Mouse (Mus musculus): ENCODE measurements around the gene Spib. TPM values are rescaled to one million over a fixed set of nuclear protein-coding genes. Genes with fewer than 3 reads are reported as not detected.

Spib gene
- polyA plus RNA-seq, 1 experiment from 2014 or later: not detected

DNA sequence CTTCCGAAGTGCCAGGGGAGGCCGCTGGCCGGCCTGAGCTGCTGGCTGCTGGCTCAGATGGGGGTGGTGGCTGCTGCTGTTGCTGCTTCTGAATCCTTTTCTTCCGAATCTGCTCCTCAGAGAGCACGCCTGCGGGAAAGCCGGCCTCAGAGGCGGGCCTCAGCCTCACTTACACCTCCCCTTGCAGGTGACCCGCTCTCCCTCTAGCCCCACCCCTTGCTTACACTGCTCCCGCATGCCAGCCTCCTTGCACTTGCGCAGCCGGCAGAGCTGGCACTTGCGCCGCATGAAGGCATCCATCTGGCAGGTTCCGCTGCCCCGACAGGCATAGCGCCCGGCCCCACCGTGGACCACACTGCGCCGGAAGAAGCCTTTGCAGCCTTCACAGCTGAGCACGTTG is 19.9 kb upstream of the Spib start:
- Histone ChIP-seq H3K9me3 (ENCODE audit: control insufficient read depth, low read depth, low read length) (no peaks in the 10 kb centered on the region), H3K27me3 (ENCODE audit: control insufficient read depth, insufficient read depth, low read length) (no peaks in the 10 kb centered on the region), H3K4me1 (ENCODE audit: control insufficient read depth, insufficient read depth, low read length) (peaks cover 16% of the 10 kb centered on the region), H3K27ac (ENCODE audit: low read length) (no peak overlapping the region), H3K9ac (replicated peaks; ENCODE audit: low read depth, low read length) (no peak overlapping the region), H3K36me3 (ENCODE audit: control insufficient read depth, insufficient read depth, low read length) (peaks cover 27% of the 10 kb centered on the region), H3K4me3 (ENCODE audit: low read depth, low read length) (no peak overlapping the region), H3K4me2 (replicated peaks; ENCODE audit: low read depth, low read length) (no peak overlapping the region)
- no peak for ATAC-seq (ENCODE audit: insufficient number of reproducible peaks, insufficient read depth, low FRiP score, low read depth)
- WGBS: 79% methylated on average over 21 of the region's 22 CpGs

DNA sequence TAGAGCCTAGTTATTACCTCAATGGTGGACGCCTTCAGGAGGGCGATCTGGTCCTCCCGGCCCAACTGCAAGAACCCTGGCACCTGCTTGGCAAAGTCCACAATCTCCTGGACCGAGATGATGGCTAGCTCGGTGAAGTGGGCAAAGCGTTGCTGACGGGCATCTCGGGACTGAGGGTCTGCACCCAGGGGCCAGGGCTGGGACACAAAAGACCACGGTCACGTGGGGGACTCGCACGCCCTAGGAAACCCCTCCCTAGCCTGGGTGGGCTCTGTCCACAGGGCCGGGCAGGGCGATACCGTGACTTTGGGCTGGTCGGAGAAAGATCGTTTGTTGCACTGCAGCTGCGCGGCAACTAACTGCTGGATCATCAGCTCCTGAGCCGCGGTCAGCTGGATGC is 19.4 kb upstream of the Spib start:
- Histone ChIP-seq H3K4me2 (replicated peaks; ENCODE audit: low read depth, low read length) (no peak overlapping the region), H3K9ac (replicated peaks; ENCODE audit: low read depth, low read length) (no peak overlapping the region), H3K27ac (ENCODE audit: low read length) (no peak overlapping the region), H3K4me3 (ENCODE audit: low read depth, low read length) (no peak overlapping the region), H3K9me3 (ENCODE audit: control insufficient read depth, low read depth, low read length) (peaks cover 2% of the 10 kb centered on the region; the same call in 1 of the 2 replicates), H3K4me1 (ENCODE audit: control insufficient read depth, insufficient read depth, low read length) (peaks cover 16% of the 10 kb centered on the region), H3K27me3 (ENCODE audit: control insufficient read depth, insufficient read depth, low read length) (no peaks in the 10 kb centered on the region), H3K36me3 (ENCODE audit: control insufficient read depth, insufficient read depth, low read length) (peaks cover 27% of the 10 kb centered on the region)
- ATAC-seq (ENCODE audit: insufficient number of reproducible peaks, insufficient read depth, low FRiP score, low read depth): no peak
- 91% methylated on average over 21 of the region's 21 CpGs for WGBS

DNA sequence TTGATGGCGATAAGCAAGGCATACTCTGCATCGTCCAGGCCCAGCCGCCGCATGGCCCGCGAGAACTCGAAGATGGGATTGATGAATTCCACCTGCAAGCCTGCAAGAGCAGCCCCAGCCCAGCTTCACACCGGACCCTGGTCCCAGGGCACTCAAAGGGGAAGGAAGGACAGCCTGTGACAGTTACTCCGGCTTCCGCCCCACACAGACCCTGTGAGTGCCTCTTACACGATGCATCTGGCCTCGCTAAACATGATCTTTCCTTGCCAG is 18.5 kb upstream of the Spib start:
- Histone ChIP-seq H3K4me2 (replicated peaks; ENCODE audit: low read depth, low read length) (no peak overlapping the region), H3K27me3 (ENCODE audit: control insufficient read depth, insufficient read depth, low read length) (no peaks in the 10 kb centered on the region), H3K9ac (replicated peaks; ENCODE audit: low read depth, low read length) (no peak overlapping the region), H3K4me3 (ENCODE audit: low read depth, low read length) (no peak overlapping the region), H3K36me3 (ENCODE audit: control insufficient read depth, insufficient read depth, low read length) (peaks cover 27% of the 10 kb centered on the region), H3K27ac (ENCODE audit: low read length) (no peak overlapping the region), H3K4me1 (ENCODE audit: control insufficient read depth, insufficient read depth, low read length) (peaks cover 16% of the 10 kb centered on the region), H3K9me3 (ENCODE audit: control insufficient read depth, low read depth, low read length) (peaks cover 3% of the 10 kb centered on the region; the same call in 1 of the 2 replicates)
- ATAC-seq (ENCODE audit: insufficient number of reproducible peaks, insufficient read depth, low FRiP score, low read depth): no peak
- 94% methylated on average over 12 of the region's 12 CpGs for WGBS

DNA sequence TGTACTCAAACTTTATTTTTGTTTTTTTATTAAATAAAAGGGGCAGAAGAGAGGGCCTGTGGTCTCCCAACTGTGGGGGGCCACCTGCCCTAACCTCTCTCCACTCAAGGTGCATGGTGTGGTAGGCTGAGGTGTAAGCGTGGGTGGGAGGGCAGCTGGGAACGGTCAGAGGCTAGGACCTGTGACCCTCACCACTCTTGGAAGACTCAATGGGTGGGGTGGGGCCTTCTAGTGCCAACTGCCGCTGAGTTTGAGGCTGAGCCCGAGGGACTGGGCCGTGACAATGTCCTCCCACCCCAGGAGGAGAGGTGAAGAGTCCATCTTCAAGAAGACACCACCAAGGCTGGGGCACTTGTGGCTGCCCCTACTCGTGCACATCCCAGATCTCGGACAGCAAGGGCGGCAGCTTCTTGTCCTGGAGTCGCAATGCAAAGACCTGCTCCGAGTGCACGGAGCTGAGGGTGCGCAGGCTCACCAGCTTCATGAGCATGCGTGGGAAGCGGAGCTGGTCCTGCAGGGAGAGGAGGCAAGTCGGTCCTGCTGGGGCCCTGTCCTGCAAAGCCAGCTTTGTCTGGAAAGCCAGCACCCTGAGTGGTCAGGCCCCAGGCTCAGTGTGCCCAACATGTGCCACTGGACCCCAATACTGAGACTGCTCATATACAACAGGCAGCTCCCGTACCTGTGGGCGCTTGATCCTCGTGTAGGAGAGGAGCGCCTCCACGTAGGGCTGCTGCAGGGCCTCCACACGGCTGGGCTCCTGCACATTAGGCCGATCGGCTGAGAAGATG is 17.9 kb upstream of the Spib start:
- WGBS: 94% methylated on average over 23 of the region's 23 CpGs
- no peak overlapping the region for H3K9ac ChIP-seq (replicated peaks; ENCODE audit: low read depth, low read length)
- H3K36me3 ChIP-seq (ENCODE audit: control insufficient read depth, insufficient read depth, low read length): peaks cover 27% of the 10 kb centered on the region
- no peak overlapping the region for H3K4me2 ChIP-seq (replicated peaks; ENCODE audit: low read depth, low read length)
- H3K27ac ChIP-seq (ENCODE audit: low read length): no peak overlapping the region
- H3K4me3 ChIP-seq (ENCODE audit: low read depth, low read length): no peak overlapping the region
- peaks cover 16% of the 10 kb centered on the region for H3K4me1 ChIP-seq (ENCODE audit: control insufficient read depth, insufficient read depth, low read length)
- peaks cover 3% of the 10 kb centered on the region; the same call in 1 of the 2 replicates for H3K9me3 ChIP-seq (ENCODE audit: control insufficient read depth, low read depth, low read length)
- H3K27me3 ChIP-seq (ENCODE audit: control insufficient read depth, insufficient read depth, low read length): no peaks in the 10 kb centered on the region
- ATAC-seq (ENCODE audit: insufficient number of reproducible peaks, insufficient read depth, low FRiP score, low read depth): no peak

DNA sequence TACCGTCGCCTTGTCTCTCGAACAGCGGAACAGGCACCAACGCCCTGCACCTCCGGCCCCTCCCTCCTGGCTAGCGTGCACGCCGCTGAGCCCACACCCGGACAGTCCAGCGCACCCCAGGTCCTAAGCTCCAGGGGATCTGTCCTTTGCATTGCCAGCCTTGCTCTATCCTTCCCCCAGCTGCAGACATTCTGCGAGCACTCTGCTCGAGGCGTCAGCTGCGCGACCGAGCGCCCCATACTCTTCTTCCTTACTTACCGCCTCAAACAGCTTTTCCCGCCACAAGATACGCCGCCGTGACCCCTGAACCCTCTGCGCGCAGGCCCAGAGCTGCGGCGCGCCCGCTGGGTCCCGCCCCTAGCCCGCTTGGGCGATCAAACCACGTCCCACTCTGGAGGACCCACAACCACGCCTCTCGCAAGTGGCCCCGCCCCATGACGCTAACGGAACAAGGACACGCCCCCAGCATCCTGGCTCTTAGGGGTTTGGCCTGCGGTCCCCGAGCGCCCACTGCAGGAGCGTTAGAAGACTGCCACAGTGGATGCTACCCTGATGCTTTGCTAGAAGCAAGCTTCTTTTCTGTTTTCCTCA is 16.7 kb upstream of the Spib start, which contains the start of gene Pold1:
Gene Pold1, minus strand, starts transcription at position 353 of the 591 bp plus-strand sequence.
- peak; percentile 95 for ATAC-seq (ENCODE audit: insufficient number of reproducible peaks, insufficient read depth, low FRiP score, low read depth)
- Histone ChIP-seq H3K4me3 (ENCODE audit: low read depth, low read length) (peak within 1 kb of the TSS; percentile 64), H3K9ac (replicated peaks; ENCODE audit: low read depth, low read length) (peak within 1 kb of the TSS; percentile 63), H3K4me1 (ENCODE audit: control insufficient read depth, insufficient read depth, low read length) (peaks cover 16% of the 10 kb centered on the region), H3K27ac (ENCODE audit: low read length) (peak within 1 kb of the TSS; percentile 77), H3K4me2 (replicated peaks; ENCODE audit: low read depth, low read length) (peak within 1 kb of the TSS; percentile 87), H3K36me3 (ENCODE audit: control insufficient read depth, insufficient read depth, low read length) (peaks cover 27% of the 10 kb centered on the region), H3K9me3 (ENCODE audit: control insufficient read depth, low read depth, low read length) (peaks cover 3% of the 10 kb centered on the region; the same call in 1 of the 2 replicates), H3K27me3 (ENCODE audit: control insufficient read depth, insufficient read depth, low read length) (no peaks in the 10 kb centered on the region)
- WGBS: 0% methylated on average over 43 of the region's 43 CpGs

DNA sequence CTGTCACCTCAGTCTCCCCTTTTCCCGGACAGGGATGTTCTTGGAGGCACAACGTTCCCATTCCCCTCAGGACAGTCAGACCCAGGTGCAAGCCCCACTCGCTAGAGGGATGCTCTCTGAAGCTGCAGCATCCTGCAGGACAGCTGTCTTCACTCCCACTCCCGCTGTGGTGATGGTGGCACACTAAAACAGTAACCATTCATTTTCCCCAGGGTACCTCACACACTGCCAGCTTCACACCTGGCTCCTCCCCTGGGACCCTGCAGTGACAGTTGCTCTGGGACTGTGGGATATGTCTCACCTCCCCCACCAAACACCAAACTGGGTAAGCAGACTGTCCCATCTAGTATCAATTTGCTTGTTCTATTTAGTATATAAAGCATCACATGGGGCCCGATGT is 15.9 kb upstream of the Spib start:
- peak overlapping the region; percentile 87 for H3K4me2 ChIP-seq (replicated peaks; ENCODE audit: low read depth, low read length)
- H3K4me1 ChIP-seq (ENCODE audit: control insufficient read depth, insufficient read depth, low read length): peaks cover 13% of the 10 kb centered on the region
- H3K36me3 ChIP-seq (ENCODE audit: control insufficient read depth, insufficient read depth, low read length): peaks cover 32% of the 10 kb centered on the region
- no peak for ATAC-seq (ENCODE audit: insufficient number of reproducible peaks, insufficient read depth, low FRiP score, low read depth)
- 15% methylated on average over 5 of the region's 5 CpGs for WGBS
- peak overlapping the region; percentile 64 for H3K4me3 ChIP-seq (ENCODE audit: low read depth, low read length)
- H3K9ac ChIP-seq (replicated peaks; ENCODE audit: low read depth, low read length): peak overlapping the region; percentile 63
- H3K27me3 ChIP-seq (ENCODE audit: control insufficient read depth, insufficient read depth, low read length): no peaks in the 10 kb centered on the region
- peaks cover 3% of the 10 kb centered on the region; the same call in 1 of the 2 replicates for H3K9me3 ChIP-seq (ENCODE audit: control insufficient read depth, low read depth, low read length)
- no peak overlapping the region for H3K27ac ChIP-seq (ENCODE audit: low read length)

DNA sequence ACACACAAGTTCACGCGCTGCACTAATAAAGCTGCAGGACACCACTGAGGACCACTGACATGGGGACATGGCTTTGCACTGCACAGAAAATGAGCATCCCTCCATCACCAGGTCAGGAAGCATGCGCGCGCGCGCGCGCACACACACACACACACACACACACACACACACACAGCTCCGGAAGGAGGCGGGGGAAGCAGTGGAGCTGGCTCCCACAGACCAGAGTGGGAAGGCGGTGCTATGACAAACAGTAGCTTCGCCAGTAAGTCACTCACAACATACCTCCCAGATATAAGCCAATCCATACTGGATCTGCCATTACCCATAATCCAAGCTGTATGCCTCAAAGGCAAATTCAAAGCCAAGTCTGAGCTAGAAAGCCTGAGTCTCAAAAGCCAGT is 15.2 kb upstream of the Spib start:
- 0 out of 2 replicates have a peak overlapping the region, but pooled peaks have one; percentile 64 for H3K4me3 ChIP-seq (ENCODE audit: low read depth, low read length)
- peaks cover 35% of the 10 kb centered on the region for H3K36me3 ChIP-seq (ENCODE audit: control insufficient read depth, insufficient read depth, low read length)
- WGBS: 91% methylated on average over 13 of the region's 13 CpGs
- peaks cover 3% of the 10 kb centered on the region; the same call in 1 of the 2 replicates for H3K9me3 ChIP-seq (ENCODE audit: control insufficient read depth, low read depth, low read length)
- H3K9ac ChIP-seq (replicated peaks; ENCODE audit: low read depth, low read length): 0 out of 2 replicates have a peak overlapping the region, but pooled peaks have one; percentile 63
- no peak for ATAC-seq (ENCODE audit: insufficient number of reproducible peaks, insufficient read depth, low FRiP score, low read depth)
- H3K27ac ChIP-seq (ENCODE audit: low read length): no peak overlapping the region
- H3K4me1 ChIP-seq (ENCODE audit: control insufficient read depth, insufficient read depth, low read length): peaks cover 12% of the 10 kb centered on the region
- H3K4me2 ChIP-seq (replicated peaks; ENCODE audit: low read depth, low read length): peak overlapping the region; percentile 87; the same call in 1 of the 2 replicates
- H3K27me3 ChIP-seq (ENCODE audit: control insufficient read depth, insufficient read depth, low read length): no peaks in the 10 kb centered on the region

DNA sequence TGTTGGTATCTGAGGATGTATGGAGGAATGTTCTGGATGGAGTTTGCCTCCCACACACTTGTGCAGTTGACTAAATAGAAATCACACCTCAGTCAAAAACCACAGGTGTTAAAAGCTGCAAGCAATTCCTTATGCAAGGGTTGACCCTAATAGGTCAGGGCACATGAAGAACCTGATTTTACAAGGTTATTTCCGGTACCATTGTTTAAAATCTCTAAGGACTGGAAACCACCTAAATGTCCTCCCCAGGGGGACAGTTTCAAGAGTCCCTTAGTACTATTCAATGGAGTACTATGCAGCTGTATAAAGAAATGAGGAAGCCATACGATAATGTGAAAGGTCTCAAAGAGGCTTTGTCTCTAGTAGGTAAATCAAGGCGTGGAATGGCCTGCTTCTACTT is 14.4 kb upstream of the Spib start:
- 98% methylated on average over 3 of the region's 3 CpGs for WGBS

More for the DNA sequence above, 14.4 kb upstream of the Spib start:
- Histone ChIP-seq H3K9ac (replicated peaks; ENCODE audit: low read depth, low read length) (no peak overlapping the region), H3K27ac (ENCODE audit: low read length) (no peak overlapping the region), H3K27me3 (ENCODE audit: control insufficient read depth, insufficient read depth, low read length) (no peaks in the 10 kb centered on the region), H3K4me1 (ENCODE audit: control insufficient read depth, insufficient read depth, low read length) (peaks cover 12% of the 10 kb centered on the region), H3K4me3 (ENCODE audit: low read depth, low read length) (no peak overlapping the region), H3K4me2 (replicated peaks; ENCODE audit: low read depth, low read length) (no peak overlapping the region), H3K36me3 (ENCODE audit: control insufficient read depth, insufficient read depth, low read length) (peaks cover 32% of the 10 kb centered on the region), H3K9me3 (ENCODE audit: control insufficient read depth, low read depth, low read length) (peaks cover 3% of the 10 kb centered on the region; the same call in 1 of the 2 replicates)
- ATAC-seq (ENCODE audit: insufficient number of reproducible peaks, insufficient read depth, low FRiP score, low read depth): no peak
